Mouse (Mus musculus): ENCODE results near the gene Rassf5. TPM values are rescaled to one million over a fixed set of nuclear protein-coding genes. Genes with fewer than 3 reads are reported as not detected.

Gene Rassf5
- polyA plus RNA-seq, 1 experiment from 2014 or later = 6.5 TPM

- H3K27me3 ChIP-seq = no peaks in the 10 kb centered on the region
- no peak for ATAC-seq (ENCODE audit: borderline replicate concordance, extremely low read depth, low FRiP score, low TSS enrichment)
- H3K4me3 ChIP-seq = no peak overlapping the region
- no peak overlapping the region for H3K4me2 ChIP-seq
- H3K9me3 ChIP-seq = no peaks in the 10 kb centered on the region
- H3K36me3 ChIP-seq = no peaks in the 10 kb centered on the region
- H3K4me1 ChIP-seq = no peaks in the 10 kb centered on the region
- 59% methylated on average over 12 of the region's 12 CpGs for WGBS
- H3K9ac ChIP-seq = no peak overlapping the region
- H3K27ac ChIP-seq = no peak overlapping the region
Measured at GRCm38 (mm10) chr1:131224848-131225471, 20.1 kb downstream of the Rassf5 start.

GRCm38 (mm10) chr1:131223345-131223744 lies 21.7 kb downstream of the Rassf5 start:
- WGBS = 59% methylated on average over 2 of the region's 2 CpGs

GRCm38 (mm10) chr1:131221822-131222590 lies 23.1 kb downstream of the Rassf5 start:
- H3K4me2 ChIP-seq = no peak overlapping the region
- no peaks in the 10 kb centered on the region for H3K9me3 ChIP-seq
- no peak for ATAC-seq (ENCODE audit: borderline replicate concordance, extremely low read depth, low FRiP score, low TSS enrichment)
- H3K27ac ChIP-seq = no peak overlapping the region
- 76% methylated on average over 13 of the region's 13 CpGs for WGBS
- H3K4me1 ChIP-seq = no peaks in the 10 kb centered on the region
- H3K9ac ChIP-seq = no peak overlapping the region
- no peak overlapping the region for H3K4me3 ChIP-seq
- H3K27me3 ChIP-seq = no peaks in the 10 kb centered on the region
- H3K36me3 ChIP-seq = no peaks in the 10 kb centered on the region

More at GRCm38 (mm10) chr1:131223345-131223744, 21.7 kb downstream of the Rassf5 start:
- H3K4me3 ChIP-seq = no peak overlapping the region
- H3K36me3 ChIP-seq = no peaks in the 10 kb centered on the region
- no peaks in the 10 kb centered on the region for H3K9me3 ChIP-seq
- H3K4me1 ChIP-seq = no peaks in the 10 kb centered on the region
- ATAC-seq (ENCODE audit: borderline replicate concordance, extremely low read depth, low FRiP score, low TSS enrichment) = peak; percentile 54; the same call in 1 of the 2 replicates
- no peak overlapping the region for H3K9ac ChIP-seq
- no peaks in the 10 kb centered on the region for H3K27me3 ChIP-seq
- H3K27ac ChIP-seq = peak overlapping the region; percentile 4; the same call in 1 of the 2 replicates
- H3K4me2 ChIP-seq = no peak overlapping the region

GRCm38 (mm10) chr1:131218933-131219332 lies 26.1 kb downstream of the Rassf5 start:
- H3K9me3 ChIP-seq = no peaks in the 10 kb centered on the region
- no peak overlapping the region for H3K27ac ChIP-seq
- no peak overlapping the region for H3K4me2 ChIP-seq
- H3K36me3 ChIP-seq = no peaks in the 10 kb centered on the region
- peaks cover 5% of the 10 kb centered on the region; the same call in 1 of the 2 replicates for H3K4me1 ChIP-seq
- H3K27me3 ChIP-seq = no peaks in the 10 kb centered on the region
- ATAC-seq (ENCODE audit: borderline replicate concordance, extremely low read depth, low FRiP score, low TSS enrichment) = no peak
- no peak overlapping the region for H3K9ac ChIP-seq
- H3K4me3 ChIP-seq = no peak overlapping the region
- WGBS = 79% methylated on average over 11 of the region's 11 CpGs

GRCm38 (mm10) chr1:131213361-131213760 lies 31.7 kb downstream of the Rassf5 start:
- ATAC-seq (ENCODE audit: borderline replicate concordance, extremely low read depth, low FRiP score, low TSS enrichment) = no peak
- H3K4me1 ChIP-seq = peaks cover 18% of the 10 kb centered on the region
- no peak overlapping the region for H3K4me2 ChIP-seq
- no peaks in the 10 kb centered on the region for H3K36me3 ChIP-seq
- no peak overlapping the region for H3K4me3 ChIP-seq
- peak overlapping the region; percentile 56 for H3K27ac ChIP-seq
- no peaks in the 10 kb centered on the region for H3K27me3 ChIP-seq
- no peak overlapping the region for H3K9ac ChIP-seq
- 69% methylated on average over 6 of the region's 6 CpGs for WGBS
- no peaks in the 10 kb centered on the region for H3K9me3 ChIP-seq

- Histone ChIP-seq H3K27me3 (no peaks in the 10 kb centered on the region), H3K36me3 (no peaks in the 10 kb centered on the region), H3K9ac (no peak overlapping the region), H3K9me3 (no peaks in the 10 kb centered on the region), H3K4me3 (no peak overlapping the region), H3K27ac (peak overlapping the region; percentile 56), H3K4me1 (peaks cover 18% of the 10 kb centered on the region), H3K4me2 (no peak overlapping the region)
- 49% methylated on average over 5 of the region's 5 CpGs for WGBS
- ATAC-seq (ENCODE audit: borderline replicate concordance, extremely low read depth, low FRiP score, low TSS enrichment) = peak; percentile 60; the same call in 1 of the 2 replicates
Measured at GRCm38 (mm10) chr1:131212956-131213355, 32.1 kb downstream of the Rassf5 start.

- no peak overlapping the region for H3K4me3 ChIP-seq
- no peak overlapping the region for H3K4me2 ChIP-seq
- no peaks in the 10 kb centered on the region for H3K9me3 ChIP-seq
- WGBS = 74% methylated on average over 1 of the region's 1 CpGs
- H3K27me3 ChIP-seq = no peaks in the 10 kb centered on the region
- no peak overlapping the region for H3K27ac ChIP-seq
- ATAC-seq (ENCODE audit: borderline replicate concordance, extremely low read depth, low FRiP score, low TSS enrichment) = no peak
- H3K9ac ChIP-seq = no peak overlapping the region
- no peaks in the 10 kb centered on the region for H3K36me3 ChIP-seq
- H3K4me1 ChIP-seq = peaks cover 22% of the 10 kb centered on the region
Measured at GRCm38 (mm10) chr1:131211655-131212054, 33.4 kb downstream of the Rassf5 start.

GRCm38 (mm10) chr1:131209971-131210426 lies 35.1 kb downstream of the Rassf5 start:
- Histone ChIP-seq H3K27me3 (no peaks in the 10 kb centered on the region), H3K4me3 (no peak overlapping the region), H3K9ac (no peak overlapping the region), H3K9me3 (no peaks in the 10 kb centered on the region), H3K4me1 (peaks cover 22% of the 10 kb centered on the region), H3K27ac (no peak overlapping the region), H3K36me3 (no peaks in the 10 kb centered on the region), H3K4me2 (no peak overlapping the region)
- 69% methylated on average over 8 of the region's 8 CpGs for WGBS
- no peak for ATAC-seq (ENCODE audit: borderline replicate concordance, extremely low read depth, low FRiP score, low TSS enrichment)

GRCm38 (mm10) chr1:131208800-131209199 lies 36.3 kb downstream of the Rassf5 start:
- Histone ChIP-seq H3K36me3 (no peaks in the 10 kb centered on the region), H3K4me3 (no peak overlapping the region), H3K4me2 (no peak overlapping the region), H3K27ac (no peak overlapping the region), H3K9ac (no peak overlapping the region), H3K27me3 (no peaks in the 10 kb centered on the region), H3K9me3 (no peaks in the 10 kb centered on the region), H3K4me1 (peaks cover 15% of the 10 kb centered on the region)
- 86% methylated on average over 6 of the region's 6 CpGs for WGBS
- no peak for ATAC-seq (ENCODE audit: borderline replicate concordance, extremely low read depth, low FRiP score, low TSS enrichment)

- Histone ChIP-seq H3K27ac (no peak overlapping the region), H3K36me3 (no peaks in the 10 kb centered on the region), H3K9ac (no peak overlapping the region), H3K9me3 (no peaks in the 10 kb centered on the region), H3K27me3 (no peaks in the 10 kb centered on the region), H3K4me1 (peaks cover 8% of the 10 kb centered on the region), H3K4me2 (no peak overlapping the region), H3K4me3 (no peak overlapping the region)
- 85% methylated on average over 5 of the region's 5 CpGs for WGBS
- ATAC-seq (ENCODE audit: borderline replicate concordance, extremely low read depth, low FRiP score, low TSS enrichment) = no peak
Measured at GRCm38 (mm10) chr1:131208081-131208480, 37.0 kb downstream of the Rassf5 start.

GRCm38 (mm10) chr1:131207531-131207930 lies 37.5 kb downstream of the Rassf5 start:
- Histone ChIP-seq H3K9ac (no peak overlapping the region), H3K4me3 (no peak overlapping the region), H3K4me2 (no peak overlapping the region), H3K36me3 (no peaks in the 10 kb centered on the region), H3K9me3 (no peaks in the 10 kb centered on the region), H3K27me3 (no peaks in the 10 kb centered on the region), H3K27ac (no peak overlapping the region), H3K4me1 (peaks cover 3% of the 10 kb centered on the region)
- no peak; the same call in 1 of the 2 replicates for ATAC-seq (ENCODE audit: borderline replicate concordance, extremely low read depth, low FRiP score, low TSS enrichment)
- under 1% methylated on average over 5 of the region's 5 CpGs for WGBS

- Histone ChIP-seq H3K9me3 (no peaks in the 10 kb centered on the region), H3K4me1 (peaks cover 3% of the 10 kb centered on the region), H3K27me3 (no peaks in the 10 kb centered on the region), H3K27ac (no peak overlapping the region), H3K4me2 (no peak overlapping the region), H3K36me3 (no peaks in the 10 kb centered on the region), H3K9ac (no peak overlapping the region), H3K4me3 (no peak overlapping the region)
- WGBS = 66% methylated on average over 5 of the region's 5 CpGs
- ATAC-seq (ENCODE audit: borderline replicate concordance, extremely low read depth, low FRiP score, low TSS enrichment) = no peak
Measured at GRCm38 (mm10) chr1:131206342-131206741, 38.7 kb downstream of the Rassf5 start.

Measured in lung, embryonic 15.5 days (tissue).